Mouse (Mus musculus) forebrain, embryonic 13.5 days (tissue): ENCODE measurements around the gene Nanog. TPM values are rescaled to one million over a fixed set of nuclear protein-coding genes. Genes with fewer than 3 reads are reported as not detected.
"Not testable (repeated sequence)": the region's sequence is repeated elsewhere in the genome, so short reads cannot be mapped to it uniquely, and the experiment has no call there.

Experiments used
- ATAC-seq: fragments of 200-750 bp; cut with Nextera tagmentation; 2 replicates; pipeline ENCODE4 v1.8.0; 2017
- H3K27ac ChIP-seq: fragments of 300-500 bp; sonication (generic); 2 replicates; pipeline ENCODE4 v1.5.1; 2015; ENCODE audit warnings: inconsistent platforms, mild to moderate bottlenecking, moderate library complexity
- H3K27me3 ChIP-seq: fragments of 300-500 bp; sonication (generic); 2 replicates; pipeline ENCODE4 v1.6.1; 2015; ENCODE audit warnings: mild to moderate bottlenecking, inconsistent platforms
- H3K36me3 ChIP-seq: fragments of 300-500 bp; sonication (generic); 2 replicates; pipeline ENCODE4 v1.6.1; 2015; ENCODE audit warnings: mild to moderate bottlenecking, inconsistent platforms; ENCODE audit not compliant: poor library complexity, severe bottlenecking
- H3K4me1 ChIP-seq: fragments of 300-500 bp; sonication (generic); 2 replicates; pipeline ENCODE4 v1.6.1; 2015; ENCODE audit warnings: inconsistent platforms
- H3K4me2 ChIP-seq: fragments of 300-500 bp; sonication (generic); 2 replicates; pipeline ENCODE4 v1.6.1; 2015; ENCODE audit warnings: inconsistent platforms, mild to moderate bottlenecking, moderate library complexity
- H3K4me3 ChIP-seq: fragments of 300-500 bp; sonication (generic); 2 replicates; pipeline ENCODE4 v1.5.1; 2015; ENCODE audit warnings: mild to moderate bottlenecking, inconsistent platforms
- H3K9ac ChIP-seq: fragments of 300-500 bp; sonication (generic); 2 replicates; pipeline ENCODE4 v1.6.1; 2015; ENCODE audit warnings: mild to moderate bottlenecking, inconsistent platforms
- H3K9me3 ChIP-seq: fragments of 300-500 bp; sonication (generic); replicated peaks from 2 replicates; pipeline ENCODE4 v1.6.1; 2016; ENCODE audit warnings: inconsistent platforms
- WGBS: fragments of 180-500 bp; shearing (Covaris S2); methylation state at CpG from one replicate; pipeline ENCODE4 v1.1.7; 2015; 5-methylcytosine and 5-hydroxymethylcytosine counted together
- polyA plus RNA-seq: library from polyadenylated mRNA; unstranded; fragments of >200 nt; fragmentation: Nextera tagmentation; extraction: Ambion mirVana; gene quantifications from 2 replicates; pipeline ENCODE4 v1.2.1, GENCODE M21; 2015

The Nanog gene
- polyA plus RNA-seq, 1 experiment from 2014 or later, result 0.23 TPM

GRCm38 (mm10) chr6:122706337-122706840, 900 bp upstream of the Nanog start:
- Histone ChIP-seq H3K4me3 (no peak overlapping the region), H3K9me3 (no peaks in the 10 kb centered on the region), H3K4me2 (no peak overlapping the region), H3K9ac (no peak overlapping the region), H3K36me3 (no peaks in the 10 kb centered on the region), H3K27ac (no peak overlapping the region), H3K27me3 (0 out of 2 replicates have a peak, but pooled peaks cover 4% of the 10 kb centered on the region), H3K4me1 (peaks cover 10% of the 10 kb centered on the region)
- no peak for ATAC-seq
- 76% methylated on average over 12 of the region's 12 CpGs for WGBS

GRCm38 (mm10) chr6:122708826-122709225, 1.5 kb downstream of the Nanog start:
- Histone ChIP-seq H3K4me3 (no peak overlapping the region), H3K9ac (no peak overlapping the region), H3K36me3 (no peaks in the 10 kb centered on the region), H3K9me3 (no peaks in the 10 kb centered on the region), H3K4me1 (no peaks in the 10 kb centered on the region), H3K4me2 (no peak overlapping the region), H3K27me3 (0 out of 2 replicates have a peak, but pooled peaks cover 4% of the 10 kb centered on the region), H3K27ac (no peak overlapping the region)
- WGBS, result 83% methylated on average over 4 of the region's 4 CpGs
- ATAC-seq, result no peak

GRCm38 (mm10) chr6:122711455-122711854, 4.2 kb downstream of the Nanog start:
- no peak overlapping the region for H3K4me2 ChIP-seq
- no peaks in the 10 kb centered on the region for H3K9me3 ChIP-seq
- no peaks in the 10 kb centered on the region for H3K4me1 ChIP-seq
- no peaks in the 10 kb centered on the region for H3K36me3 ChIP-seq
- 0 out of 2 replicates have a peak, but pooled peaks cover 4% of the 10 kb centered on the region for H3K27me3 ChIP-seq
- no peak overlapping the region for H3K9ac ChIP-seq
- H3K4me3 ChIP-seq, result no peak overlapping the region
- WGBS, result 87% methylated on average over 2 of the region's 2 CpGs
- ATAC-seq, result no peak
- no peak overlapping the region for H3K27ac ChIP-seq

- not testable (repeated sequence) for H3K4me2 ChIP-seq, H3K27me3 ChIP-seq, H3K27ac ChIP-seq, H3K36me3 ChIP-seq, H3K9me3 ChIP-seq, H3K4me1 ChIP-seq, H3K4me3 ChIP-seq, ATAC-seq, H3K9ac ChIP-seq
- WGBS, result 92% methylated on average over 7 of the region's 7 CpGs
Observed at GRCm38 (mm10) chr6:122713116-122713515, 5.8 kb downstream of the Nanog start.

GRCm38 (mm10) chr6:122714707-122715365, 7.5 kb downstream of the Nanog start:
- ATAC-seq, result no peak
- no peak overlapping the region for H3K4me3 ChIP-seq
- WGBS, result 61% methylated on average over 7 of the region's 7 CpGs
- no peak overlapping the region for H3K9ac ChIP-seq
- H3K36me3 ChIP-seq, result no peaks in the 10 kb centered on the region
- H3K27ac ChIP-seq, result no peak overlapping the region
- no peaks in the 10 kb centered on the region for H3K4me1 ChIP-seq
- H3K4me2 ChIP-seq, result no peak overlapping the region
- H3K27me3 ChIP-seq, result no peaks in the 10 kb centered on the region
- H3K9me3 ChIP-seq, result no peaks in the 10 kb centered on the region

- Histone ChIP-seq H3K4me2 (no peak overlapping the region), H3K36me3 (no peaks in the 10 kb centered on the region), H3K27me3 (no peaks in the 10 kb centered on the region), H3K9ac (no peak overlapping the region), H3K4me3 (no peak overlapping the region), H3K27ac (no peak overlapping the region), H3K9me3 (no peaks in the 10 kb centered on the region), H3K4me1 (no peaks in the 10 kb centered on the region)
- ATAC-seq, result no peak
- WGBS, result 3% methylated on average over 4 of the region's 4 CpGs
Observed at GRCm38 (mm10) chr6:122715886-122716285, 8.6 kb downstream of the Nanog start.

- H3K9ac ChIP-seq, H3K4me1 ChIP-seq, H3K27ac ChIP-seq, ATAC-seq, H3K27me3 ChIP-seq, H3K4me2 ChIP-seq, H3K4me3 ChIP-seq, H3K36me3 ChIP-seq, H3K9me3 ChIP-seq: not testable (repeated sequence)
- WGBS, result 92% methylated on average over 1 of the region's 1 CpGs
Observed at GRCm38 (mm10) chr6:122718224-122718623, 10.9 kb downstream of the Nanog start.

GRCm38 (mm10) chr6:122719942-122720341, 12.7 kb downstream of the Nanog start:
- Histone ChIP-seq H3K4me1 (no peaks in the 10 kb centered on the region), H3K9me3 (no peaks in the 10 kb centered on the region), H3K36me3 (no peaks in the 10 kb centered on the region), H3K27ac (no peak overlapping the region), H3K27me3 (no peaks in the 10 kb centered on the region), H3K4me3 (no peak overlapping the region), H3K9ac (no peak overlapping the region), H3K4me2 (no peak overlapping the region)
- peak; percentile 24; the same call in 1 of the 2 replicates for ATAC-seq
- WGBS, result 25% methylated on average over 2 of the region's 2 CpGs

- WGBS, result 14% methylated on average over 8 of the region's 8 CpGs
- peak; percentile 65 for ATAC-seq
- Histone ChIP-seq H3K27ac (no peak overlapping the region), H3K9ac (no peak overlapping the region), H3K9me3 (no peaks in the 10 kb centered on the region), H3K4me1 (peaks cover 22% of the 10 kb centered on the region), H3K36me3 (peaks cover 3% of the 10 kb centered on the region; the same call in 1 of the 2 replicates), H3K4me2 (peak overlapping the region; percentile 41), H3K27me3 (peaks cover 33% of the 10 kb centered on the region), H3K4me3 (peak overlapping the region; percentile 7; the same call in 1 of the 2 replicates)
Observed at GRCm38 (mm10) chr6:122739952-122740351, 32.7 kb downstream of the Nanog start.

GRCm38 (mm10) chr6:122741460-122742227, 34.4 kb downstream of the Nanog start:
- no peak overlapping the region for H3K27ac ChIP-seq
- H3K4me3 ChIP-seq, result peak overlapping the region; percentile 50
- peaks cover 22% of the 10 kb centered on the region for H3K4me1 ChIP-seq
- no peak for ATAC-seq
- no peaks in the 10 kb centered on the region for H3K9me3 ChIP-seq
- H3K36me3 ChIP-seq, result no peaks in the 10 kb centered on the region
- 3% methylated on average over 25 of the region's 25 CpGs for WGBS
- peak overlapping the region; percentile 65 for H3K9ac ChIP-seq
- peaks cover 35% of the 10 kb centered on the region for H3K27me3 ChIP-seq
- H3K4me2 ChIP-seq, result peak overlapping the region; percentile 73

- whole genome bisulfite sequencing, result 2% methylated on average over 23 of the region's 23 CpGs
- Histone ChIP-seq H3K4me1 (peaks cover 22% of the 10 kb centered on the region), H3K27ac (no peak overlapping the region), H3K27me3 (peaks cover 35% of the 10 kb centered on the region), H3K4me3 (peak overlapping the region; percentile 50), H3K9me3 (no peaks in the 10 kb centered on the region), H3K36me3 (no peaks in the 10 kb centered on the region), H3K9ac (peak overlapping the region; percentile 65), H3K4me2 (peak overlapping the region; percentile 73)
- peak; percentile 67 for ATAC-seq
Observed at GRCm38 (mm10) chr6:122742228-122742899, 35.1 kb downstream of the Nanog start.

GRCm38 (mm10) chr6:122743353-122743752, 36.1 kb downstream of the Nanog start:
- Histone ChIP-seq H3K4me2 (no peak overlapping the region), H3K4me1 (peaks cover 22% of the 10 kb centered on the region), H3K27ac (no peak overlapping the region), H3K27me3 (peaks cover 35% of the 10 kb centered on the region), H3K4me3 (no peak overlapping the region), H3K9ac (0 out of 2 replicates have a peak overlapping the region, but pooled peaks have one; percentile 16), H3K36me3 (no peaks in the 10 kb centered on the region), H3K9me3 (no peaks in the 10 kb centered on the region)
- 22% methylated on average over 11 of the region's 11 CpGs for WGBS
- no peak for ATAC-seq
